Mouse (Mus musculus): ENCODE measurements around the gene Sebox. TPM values are rescaled to one million over a fixed set of nuclear protein-coding genes. Genes with fewer than 3 reads are reported as not detected.

Gene Sebox
- polyA plus RNA-seq (2015; fragmentation: Nextera tagmentation; extraction: Ambion mirVana), result not detected in 2 replicates

- H3K9ac ChIP-seq (ENCODE audit: low read length), result no peak within 1 kb of the TSS
- peaks cover 11% of the 10 kb centered on the region; the same call in 1 of the 2 replicates for H3K36me3 ChIP-seq (ENCODE audit: control insufficient read depth, insufficient read depth)
- no peak within 1 kb of the TSS for H3K27ac ChIP-seq (ENCODE audit: low read length)
- no peaks in the 10 kb centered on the region for H3K9me3 ChIP-seq (replicated peaks; ENCODE audit: control insufficient read depth, low read length)
- WGBS, result 73% methylated on average over 7 of the region's 7 CpGs
- H3K4me3 ChIP-seq (ENCODE audit: low read length), result no peak within 1 kb of the TSS
- peaks cover 30% of the 10 kb centered on the region for H3K27me3 ChIP-seq (ENCODE audit: control insufficient read depth, insufficient read depth, low read length)
- no peak within 1 kb of the TSS for H3K4me2 ChIP-seq (ENCODE audit: low read depth, low read length)
- H3K4me1 ChIP-seq (ENCODE audit: control insufficient read depth, insufficient read depth, low read length), result no peaks in the 10 kb centered on the region
- no peak for ATAC-seq (replicated peaks; ENCODE audit: extremely low read depth, insufficient read depth, low FRiP score)
Observed at GRCm38 (mm10) chr11:78502909-78503650, at the start of gene Sebox. TSS of gene Sebox (plus strand) at chr11:78503447.

- no peak for ATAC-seq (replicated peaks; ENCODE audit: extremely low read depth, insufficient read depth, low FRiP score)
Observed at GRCm38 (mm10) chr11:78453675-78454074, 49.6 kb upstream of the Sebox start.

DNA sequence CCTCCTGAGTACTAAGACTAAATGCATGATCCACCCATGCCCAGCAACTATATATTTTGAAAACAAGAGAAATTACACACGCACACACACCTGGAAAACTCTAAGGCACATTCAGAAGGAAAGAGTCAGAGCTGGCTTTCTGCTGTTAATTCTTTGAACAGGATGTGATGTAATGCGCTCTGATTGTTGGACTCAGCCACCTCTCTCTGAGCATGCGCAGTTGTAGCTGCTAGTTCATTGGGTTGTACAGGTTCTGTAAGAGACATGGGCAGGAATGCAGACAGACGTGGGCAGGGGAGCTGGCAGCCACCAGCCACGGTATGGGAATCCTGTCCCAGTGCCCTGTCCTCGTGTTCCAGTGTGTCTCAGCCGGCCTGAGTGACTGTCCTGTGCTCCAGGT is 49.0 kb upstream of the Sebox start:
- no peak overlapping the region for H3K4me3 ChIP-seq (ENCODE audit: low read length)
- H3K9me3 ChIP-seq (replicated peaks; ENCODE audit: control insufficient read depth, low read length), result no peaks in the 10 kb centered on the region
- 65% methylated on average over 7 of the region's 7 CpGs for WGBS
- H3K4me2 ChIP-seq (ENCODE audit: low read depth, low read length), result no peak overlapping the region
- ATAC-seq (replicated peaks; ENCODE audit: extremely low read depth, insufficient read depth, low FRiP score), result no peak
- 0 out of 2 replicates have a peak, but pooled peaks cover 2% of the 10 kb centered on the region for H3K27me3 ChIP-seq (ENCODE audit: control insufficient read depth, insufficient read depth, low read length)
- no peaks in the 10 kb centered on the region for H3K36me3 ChIP-seq (ENCODE audit: control insufficient read depth, insufficient read depth)
- H3K27ac ChIP-seq (ENCODE audit: low read length), result no peak overlapping the region
- H3K9ac ChIP-seq (ENCODE audit: low read length), result no peak overlapping the region
- H3K4me1 ChIP-seq (ENCODE audit: control insufficient read depth, insufficient read depth, low read length), result no peaks in the 10 kb centered on the region

More at GRCm38 (mm10) chr11:78453675-78454074, 49.6 kb upstream of the Sebox start:
- Histone ChIP-seq H3K4me3 (ENCODE audit: low read length) (no peak overlapping the region), H3K27ac (ENCODE audit: low read length) (no peak overlapping the region), H3K4me2 (ENCODE audit: low read depth, low read length) (no peak overlapping the region), H3K27me3 (ENCODE audit: control insufficient read depth, insufficient read depth, low read length) (0 out of 2 replicates have a peak, but pooled peaks cover 2% of the 10 kb centered on the region), H3K9me3 (replicated peaks; ENCODE audit: control insufficient read depth, low read length) (no peaks in the 10 kb centered on the region), H3K4me1 (ENCODE audit: control insufficient read depth, insufficient read depth, low read length) (no peaks in the 10 kb centered on the region), H3K36me3 (ENCODE audit: control insufficient read depth, insufficient read depth) (no peaks in the 10 kb centered on the region), H3K9ac (ENCODE audit: low read length) (no peak overlapping the region)
- 14% methylated on average over 4 of the region's 4 CpGs for WGBS

GRCm38 (mm10) chr11:78455308-78455707 is 47.9 kb upstream of the Sebox start:
- H3K9ac ChIP-seq (ENCODE audit: low read length), result no peak overlapping the region
- H3K27me3 ChIP-seq (ENCODE audit: control insufficient read depth, insufficient read depth, low read length), result 0 out of 2 replicates have a peak, but pooled peaks cover 2% of the 10 kb centered on the region
- H3K27ac ChIP-seq (ENCODE audit: low read length), result no peak overlapping the region
- no peaks in the 10 kb centered on the region for H3K9me3 ChIP-seq (replicated peaks; ENCODE audit: control insufficient read depth, low read length)
- no peak overlapping the region for H3K4me3 ChIP-seq (ENCODE audit: low read length)
- H3K36me3 ChIP-seq (ENCODE audit: control insufficient read depth, insufficient read depth), result no peaks in the 10 kb centered on the region
- WGBS, result 24% methylated on average over 5 of the region's 5 CpGs
- ATAC-seq (replicated peaks; ENCODE audit: extremely low read depth, insufficient read depth, low FRiP score), result no peak
- H3K4me1 ChIP-seq (ENCODE audit: control insufficient read depth, insufficient read depth, low read length), result no peaks in the 10 kb centered on the region
- H3K4me2 ChIP-seq (ENCODE audit: low read depth, low read length), result no peak overlapping the region

- no peak overlapping the region for H3K9ac ChIP-seq (ENCODE audit: low read length)
- H3K4me1 ChIP-seq (ENCODE audit: control insufficient read depth, insufficient read depth, low read length), result no peaks in the 10 kb centered on the region
- no peak overlapping the region for H3K4me2 ChIP-seq (ENCODE audit: low read depth, low read length)
- H3K36me3 ChIP-seq (ENCODE audit: control insufficient read depth, insufficient read depth), result no peaks in the 10 kb centered on the region
- H3K4me3 ChIP-seq (ENCODE audit: low read length), result no peak overlapping the region
- 78% methylated on average over 17 of the region's 17 CpGs for WGBS
- H3K27me3 ChIP-seq (ENCODE audit: control insufficient read depth, insufficient read depth, low read length), result 0 out of 2 replicates have a peak, but pooled peaks cover 2% of the 10 kb centered on the region
- ATAC-seq (replicated peaks; ENCODE audit: extremely low read depth, insufficient read depth, low FRiP score), result no peak
- no peak overlapping the region for H3K27ac ChIP-seq (ENCODE audit: low read length)
- H3K9me3 ChIP-seq (replicated peaks; ENCODE audit: control insufficient read depth, low read length), result no peaks in the 10 kb centered on the region
Observed at GRCm38 (mm10) chr11:78458740-78459139, 44.5 kb upstream of the Sebox start.

DNA sequence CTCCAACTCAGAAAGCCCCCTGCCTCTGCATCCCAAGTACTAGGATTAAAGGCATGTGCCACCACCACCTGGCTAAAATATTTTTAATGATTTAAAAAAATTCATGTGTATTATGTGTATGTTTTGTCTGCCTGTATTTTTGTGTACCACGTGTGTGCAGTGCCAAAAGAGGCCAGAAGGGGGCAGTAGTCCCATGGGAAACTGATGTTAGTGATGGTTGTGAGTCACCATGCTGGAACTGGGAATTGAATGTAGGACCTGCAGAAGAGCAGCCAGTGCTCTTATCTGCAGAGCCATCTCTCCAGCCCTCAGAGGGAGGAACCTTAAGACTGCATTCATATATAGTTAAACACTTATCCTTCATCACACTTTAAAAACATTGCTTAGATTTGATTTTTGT is 41.4 kb upstream of the Sebox start:
- Histone ChIP-seq H3K4me3 (ENCODE audit: low read length) (no peak overlapping the region), H3K4me1 (ENCODE audit: control insufficient read depth, insufficient read depth, low read length) (peaks cover 10% of the 10 kb centered on the region), H3K27ac (ENCODE audit: low read length) (no peak overlapping the region), H3K27me3 (ENCODE audit: control insufficient read depth, insufficient read depth, low read length) (no peaks in the 10 kb centered on the region), H3K36me3 (ENCODE audit: control insufficient read depth, insufficient read depth) (no peaks in the 10 kb centered on the region), H3K9ac (ENCODE audit: low read length) (no peak overlapping the region), H3K4me2 (ENCODE audit: low read depth, low read length) (no peak overlapping the region), H3K9me3 (replicated peaks; ENCODE audit: control insufficient read depth, low read length) (no peaks in the 10 kb centered on the region)
- no peak for ATAC-seq (replicated peaks; ENCODE audit: extremely low read depth, insufficient read depth, low FRiP score)
- 69% methylated on average over 1 of the region's 1 CpGs for WGBS

DNA sequence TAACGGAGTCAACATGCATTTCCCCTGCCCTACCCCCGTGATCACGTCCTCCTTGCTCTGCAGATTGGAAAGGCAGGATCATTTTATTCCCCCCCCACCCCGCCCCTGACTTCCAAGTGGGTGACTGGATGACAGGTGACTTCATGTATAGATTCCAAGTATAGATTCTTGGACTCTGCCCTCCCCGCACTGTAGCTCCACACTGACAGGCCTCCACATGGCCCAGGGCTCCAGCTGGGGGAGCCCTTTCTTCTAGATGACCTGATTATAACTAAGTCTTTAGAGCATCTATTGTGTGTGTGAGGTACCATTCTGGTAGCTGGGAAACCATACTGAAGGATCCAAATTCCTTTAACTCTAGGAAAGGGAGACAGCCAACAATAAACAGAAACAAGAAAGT is 40.6 kb upstream of the Sebox start:
- H3K9me3 ChIP-seq (replicated peaks; ENCODE audit: control insufficient read depth, low read length), result no peaks in the 10 kb centered on the region
- no peak overlapping the region for H3K4me2 ChIP-seq (ENCODE audit: low read depth, low read length)
- no peaks in the 10 kb centered on the region for H3K36me3 ChIP-seq (ENCODE audit: control insufficient read depth, insufficient read depth)
- no peak overlapping the region for H3K9ac ChIP-seq (ENCODE audit: low read length)
- WGBS, result 85% methylated on average over 5 of the region's 5 CpGs
- peaks cover 10% of the 10 kb centered on the region for H3K4me1 ChIP-seq (ENCODE audit: control insufficient read depth, insufficient read depth, low read length)
- no peak for ATAC-seq (replicated peaks; ENCODE audit: extremely low read depth, insufficient read depth, low FRiP score)
- H3K4me3 ChIP-seq (ENCODE audit: low read length), result no peak overlapping the region
- no peaks in the 10 kb centered on the region for H3K27me3 ChIP-seq (ENCODE audit: control insufficient read depth, insufficient read depth, low read length)
- H3K27ac ChIP-seq (ENCODE audit: low read length), result no peak overlapping the region

DNA sequence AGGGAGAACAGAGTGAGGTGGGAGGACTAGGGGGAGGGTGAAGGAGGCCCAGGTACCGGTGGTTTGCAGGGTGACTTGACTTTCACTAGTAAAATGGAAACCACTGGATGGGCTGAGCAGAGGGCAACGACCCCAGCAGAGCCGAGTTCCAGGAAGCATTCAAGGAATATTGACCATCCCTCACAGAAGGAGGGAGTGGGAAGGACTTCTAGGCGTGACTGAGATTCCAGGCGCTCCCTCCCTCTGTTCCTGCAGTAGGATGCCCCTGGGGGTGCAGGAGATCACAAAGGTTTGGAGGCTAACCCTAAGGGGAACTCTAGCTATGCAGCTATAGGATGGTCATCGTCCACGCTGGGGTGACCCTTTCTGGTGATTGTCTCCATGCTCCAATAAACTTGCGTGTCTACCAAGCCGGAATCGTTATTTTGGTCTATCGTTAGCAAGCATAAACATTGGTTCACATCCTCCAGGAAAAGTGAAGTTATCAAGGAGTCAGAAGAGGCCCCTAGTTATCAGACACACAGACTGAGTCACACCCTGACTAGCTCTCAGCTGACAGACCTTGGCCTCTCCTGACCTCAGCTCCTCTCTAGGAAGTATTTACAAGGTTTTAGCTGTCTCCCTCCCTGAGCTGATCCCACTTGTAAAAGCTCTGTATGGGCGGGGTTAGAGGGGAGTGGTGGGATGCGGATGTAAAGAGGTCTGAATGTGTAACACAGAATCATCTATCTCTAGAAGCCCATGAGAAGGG is 39.8 kb upstream of the Sebox start:
- H3K27ac ChIP-seq (ENCODE audit: low read length), result no peak overlapping the region
- no peaks in the 10 kb centered on the region for H3K9me3 ChIP-seq (replicated peaks; ENCODE audit: control insufficient read depth, low read length)
- no peak overlapping the region for H3K4me3 ChIP-seq (ENCODE audit: low read length)
- 46% methylated on average over 13 of the region's 13 CpGs for WGBS
- no peaks in the 10 kb centered on the region for H3K36me3 ChIP-seq (ENCODE audit: control insufficient read depth, insufficient read depth)
- ATAC-seq (replicated peaks; ENCODE audit: extremely low read depth, insufficient read depth, low FRiP score), result no peak
- H3K9ac ChIP-seq (ENCODE audit: low read length), result no peak overlapping the region
- H3K4me1 ChIP-seq (ENCODE audit: control insufficient read depth, insufficient read depth, low read length), result peaks cover 10% of the 10 kb centered on the region
- no peaks in the 10 kb centered on the region for H3K27me3 ChIP-seq (ENCODE audit: control insufficient read depth, insufficient read depth, low read length)
- no peak overlapping the region for H3K4me2 ChIP-seq (ENCODE audit: low read depth, low read length)

DNA sequence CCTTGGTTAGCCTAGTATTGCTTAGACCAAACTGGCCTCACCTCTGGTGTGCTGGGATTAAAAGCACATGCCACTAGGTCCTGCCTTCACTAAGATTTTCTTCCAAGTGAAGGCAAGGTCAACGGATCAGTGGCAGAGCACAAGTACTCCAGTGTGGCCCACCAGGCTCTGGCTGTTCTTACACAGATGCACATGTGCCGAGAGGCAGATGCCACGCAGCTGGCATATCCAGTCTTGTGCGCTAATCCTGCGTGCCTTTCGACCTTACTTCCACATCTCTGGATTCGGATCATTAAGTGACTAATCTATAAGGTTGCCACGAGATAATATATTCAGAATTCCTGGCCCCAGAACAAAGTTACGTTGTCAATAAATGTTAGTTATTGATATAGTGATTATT is 38.1 kb upstream of the Sebox start:
- H3K9me3 ChIP-seq (replicated peaks; ENCODE audit: control insufficient read depth, low read length), result no peaks in the 10 kb centered on the region
- H3K9ac ChIP-seq (ENCODE audit: low read length), result peak overlapping the region; percentile 88
- peak overlapping the region; percentile 97 for H3K4me2 ChIP-seq (ENCODE audit: low read depth, low read length)
- H3K27ac ChIP-seq (ENCODE audit: low read length), result peak overlapping the region; percentile 93; the same call in 1 of the 2 replicates
- H3K4me1 ChIP-seq (ENCODE audit: control insufficient read depth, insufficient read depth, low read length), result peaks cover 10% of the 10 kb centered on the region
- WGBS, result 45% methylated on average over 9 of the region's 9 CpGs
- no peaks in the 10 kb centered on the region for H3K27me3 ChIP-seq (ENCODE audit: control insufficient read depth, insufficient read depth, low read length)
- no peaks in the 10 kb centered on the region for H3K36me3 ChIP-seq (ENCODE audit: control insufficient read depth, insufficient read depth)
- H3K4me3 ChIP-seq (ENCODE audit: low read length), result peak overlapping the region; percentile 84
- ATAC-seq (replicated peaks; ENCODE audit: extremely low read depth, insufficient read depth, low FRiP score), result no peak
